Mouse (Mus musculus): ENCODE data around the gene Zmynd11. TPM values are rescaled to one million over a fixed set of nuclear protein-coding genes. Genes with fewer than 3 reads are reported as not detected.
"Not testable (repeated sequence)": the region's sequence is repeated elsewhere in the genome, so short reads cannot be mapped to it uniquely, and the experiment has no call there.

Zmynd11 gene
- polyA plus RNA-seq, 1 experiment from 2014 or later, result 137 TPM

DNA sequence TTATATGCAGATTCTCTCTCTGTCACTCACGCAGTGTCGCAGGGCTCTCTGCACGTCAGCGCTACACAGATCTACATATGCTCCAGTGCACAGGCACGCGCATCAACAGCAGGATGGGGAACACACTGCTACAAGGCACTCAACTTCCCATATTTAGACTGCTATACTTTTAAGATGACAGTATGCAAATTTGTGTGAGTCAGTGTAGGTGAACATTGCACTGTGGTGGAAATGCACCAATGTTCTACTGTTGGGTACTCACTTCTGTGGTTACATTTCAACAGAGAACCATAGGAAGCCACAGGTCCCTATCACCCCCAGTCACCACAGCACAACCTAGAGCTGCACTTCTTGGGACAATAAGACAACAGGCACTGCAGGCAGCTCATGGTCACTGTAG lies 5.1 kb downstream of the Zmynd11 start:
- no peaks in the 10 kb centered on the region for H3K27me3 ChIP-seq
- peaks cover 52% of the 10 kb centered on the region for H3K4me1 ChIP-seq
- H3K9me3 ChIP-seq, result no peaks in the 10 kb centered on the region
- no peak overlapping the region for H3K9ac ChIP-seq
- H3K4me2 ChIP-seq, result no peak overlapping the region
- WGBS, result 74% methylated on average over 6 of the region's 6 CpGs
- H3K36me3 ChIP-seq, result no peaks in the 10 kb centered on the region
- H3K4me3 ChIP-seq, result no peak overlapping the region
- no peak for ATAC-seq (ENCODE audit: borderline replicate concordance, extremely low read depth, low FRiP score, low TSS enrichment)
- 0 out of 2 replicates have a peak overlapping the region, but pooled peaks have one; percentile 4 for H3K27ac ChIP-seq

DNA sequence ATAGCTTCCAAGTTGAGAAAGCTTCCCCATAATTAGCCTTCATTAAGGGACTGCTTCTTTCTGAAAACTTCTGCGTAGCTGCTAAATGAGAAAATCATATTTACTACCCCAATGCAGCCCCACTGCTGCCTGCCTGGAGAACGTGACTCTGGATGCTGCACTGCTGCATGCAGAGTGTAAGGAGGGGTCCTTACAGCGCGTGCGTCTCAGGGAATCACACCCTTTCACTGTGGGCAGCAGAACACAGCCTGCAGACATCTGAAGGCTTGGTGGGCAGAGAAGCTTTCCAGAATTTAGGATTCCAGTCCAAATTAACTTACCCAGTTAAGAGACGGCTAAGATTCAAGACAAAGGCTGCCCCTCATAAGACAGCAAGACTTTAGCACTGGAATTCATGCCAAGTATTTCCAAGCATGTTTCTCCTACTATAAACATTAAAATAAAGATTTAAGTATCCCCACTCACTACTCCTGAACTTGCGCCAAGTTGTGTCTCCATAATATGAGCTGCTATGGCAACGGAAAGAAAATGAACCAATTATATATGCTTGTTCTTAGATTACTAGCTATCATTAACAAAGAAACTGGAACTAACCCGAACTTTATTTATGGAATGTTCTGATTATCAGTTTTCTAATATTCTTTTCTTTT lies 7.2 kb downstream of the Zmynd11 start:
- WGBS, result 39% methylated on average over 9 of the region's 9 CpGs
- peak overlapping the region; percentile 44 for H3K4me2 ChIP-seq

GRCm38 (mm10) chr13:9753706-9754105 lies 11.4 kb downstream of the Zmynd11 start:
- Histone ChIP-seq H3K27me3 (no peaks in the 10 kb centered on the region), H3K4me3 (no peak overlapping the region), H3K9ac (no peak overlapping the region), H3K4me2 (no peak overlapping the region), H3K36me3 (no peaks in the 10 kb centered on the region), H3K27ac (no peak overlapping the region), H3K4me1 (peaks cover 47% of the 10 kb centered on the region), H3K9me3 (no peaks in the 10 kb centered on the region)
- 36% methylated on average over 3 of the region's 3 CpGs for WGBS
- ATAC-seq (ENCODE audit: borderline replicate concordance, extremely low read depth, low FRiP score, low TSS enrichment), result no peak

More for the DNA sequence above, 7.2 kb downstream of the Zmynd11 start:
- peaks cover 64% of the 10 kb centered on the region for H3K4me1 ChIP-seq
- ATAC-seq (ENCODE audit: borderline replicate concordance, extremely low read depth, low FRiP score, low TSS enrichment), result peak; percentile 91
- H3K4me3 ChIP-seq, result no peak overlapping the region
- H3K36me3 ChIP-seq, result no peaks in the 10 kb centered on the region
- no peaks in the 10 kb centered on the region for H3K9me3 ChIP-seq
- H3K27ac ChIP-seq, result peak overlapping the region; percentile 88
- no peak overlapping the region for H3K9ac ChIP-seq
- H3K27me3 ChIP-seq, result no peaks in the 10 kb centered on the region

DNA sequence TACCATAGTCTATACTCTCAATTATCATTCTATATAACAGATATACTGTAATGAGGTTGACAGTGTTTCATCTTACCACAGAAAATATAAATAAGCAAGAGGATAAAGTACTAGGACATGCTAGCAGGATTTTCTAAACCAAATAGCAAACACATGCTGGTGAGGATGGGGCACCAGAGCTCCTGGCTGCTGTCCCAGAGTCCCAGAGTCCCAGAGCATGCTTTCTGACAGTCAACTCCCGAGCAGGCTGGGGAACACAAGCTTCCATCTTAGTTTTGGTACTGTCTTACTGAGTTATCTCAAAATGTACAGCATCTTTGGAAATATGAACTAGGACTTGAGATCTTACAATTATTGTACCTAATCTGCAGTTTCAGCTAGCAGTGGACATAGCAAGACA lies 14.8 kb downstream of the Zmynd11 start:
- Histone ChIP-seq H3K9ac (no peak overlapping the region), H3K4me1 (peaks cover 28% of the 10 kb centered on the region), H3K4me2 (no peak overlapping the region), H3K27ac (no peak overlapping the region), H3K4me3 (no peak overlapping the region), H3K9me3 (no peaks in the 10 kb centered on the region), H3K36me3 (no peaks in the 10 kb centered on the region), H3K27me3 (no peaks in the 10 kb centered on the region)
- no peak; the same call in 1 of the 2 replicates for ATAC-seq (ENCODE audit: borderline replicate concordance, extremely low read depth, low FRiP score, low TSS enrichment)
- WGBS, result 23% methylated on average over 1 of the region's 1 CpGs

DNA sequence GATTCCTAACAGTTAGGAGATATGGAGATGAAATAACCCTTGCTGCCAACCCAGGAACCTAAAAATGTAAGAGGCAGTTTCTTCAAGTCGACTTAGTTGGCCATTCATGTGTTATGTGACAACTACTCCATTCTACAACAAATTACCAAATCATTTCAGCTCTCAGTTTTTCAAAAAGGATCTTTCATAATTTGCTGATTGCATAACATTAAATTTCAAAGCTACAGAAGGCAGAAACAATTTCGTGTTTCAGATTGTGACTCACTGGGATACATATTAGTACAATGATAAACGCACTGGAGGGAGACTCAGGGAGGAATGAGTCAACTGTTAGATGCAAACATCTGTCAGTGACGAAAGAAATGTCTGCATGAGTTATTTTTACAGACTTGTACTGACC lies 15.3 kb downstream of the Zmynd11 start:
- H3K27ac ChIP-seq, result no peak overlapping the region
- no peak overlapping the region for H3K9ac ChIP-seq
- no peak overlapping the region for H3K4me3 ChIP-seq
- H3K9me3 ChIP-seq, result no peaks in the 10 kb centered on the region
- H3K36me3 ChIP-seq, result no peaks in the 10 kb centered on the region
- H3K4me2 ChIP-seq, result no peak overlapping the region
- H3K4me1 ChIP-seq, result peaks cover 28% of the 10 kb centered on the region
- 45% methylated on average over 4 of the region's 4 CpGs for WGBS
- no peaks in the 10 kb centered on the region for H3K27me3 ChIP-seq
- no peak for ATAC-seq (ENCODE audit: borderline replicate concordance, extremely low read depth, low FRiP score, low TSS enrichment)

DNA sequence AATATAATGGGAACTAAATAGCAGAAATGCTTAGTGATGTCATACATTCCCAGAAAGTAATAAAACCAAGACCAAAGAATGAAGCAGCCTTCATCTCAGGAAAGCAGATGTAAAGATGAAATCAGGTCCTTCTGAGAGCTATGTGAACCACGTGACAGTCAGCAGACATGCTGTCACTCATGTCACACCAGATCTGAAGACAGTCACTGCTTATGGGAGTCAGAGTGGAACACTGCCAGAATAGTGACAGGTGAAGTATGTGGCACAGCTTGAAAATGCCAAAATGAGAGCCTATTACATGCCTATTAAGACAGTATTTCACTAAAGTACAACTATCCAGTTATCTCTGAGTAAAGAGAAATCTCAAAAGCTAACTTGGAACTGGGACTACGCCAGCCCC lies 26.9 kb downstream of the Zmynd11 start:
- H3K4me3 ChIP-seq, result no peak overlapping the region
- H3K27me3 ChIP-seq, result no peaks in the 10 kb centered on the region
- ATAC-seq (ENCODE audit: borderline replicate concordance, extremely low read depth, low FRiP score, low TSS enrichment), result no peak
- 63% methylated on average over 2 of the region's 2 CpGs for WGBS
- no peaks in the 10 kb centered on the region; the same call in 1 of the 2 replicates for H3K36me3 ChIP-seq
- no peak overlapping the region for H3K9ac ChIP-seq
- no peak overlapping the region for H3K27ac ChIP-seq
- H3K4me2 ChIP-seq, result no peak overlapping the region
- peaks cover 11% of the 10 kb centered on the region; the same call in 1 of the 2 replicates for H3K4me1 ChIP-seq
- H3K9me3 ChIP-seq, result no peaks in the 10 kb centered on the region

DNA sequence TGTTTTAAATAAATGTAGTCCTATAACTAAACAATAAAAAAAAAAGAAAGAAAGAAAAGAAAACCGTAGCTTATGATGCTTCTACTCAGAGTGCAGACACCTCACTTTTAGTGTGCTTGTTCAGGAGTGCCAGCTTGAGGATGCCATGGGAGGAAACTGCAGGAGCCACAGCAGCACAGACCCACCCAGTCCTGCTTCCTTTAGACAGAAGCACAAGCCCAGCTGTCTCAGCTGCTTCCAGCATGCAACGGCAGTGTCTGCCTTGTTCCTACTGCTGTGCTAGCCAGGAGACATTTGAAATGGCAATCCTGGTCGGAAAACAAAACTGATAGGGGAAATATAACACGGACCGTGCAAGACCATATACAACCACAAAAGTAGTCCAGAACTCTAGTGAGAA lies 28.1 kb downstream of the Zmynd11 start:
- H3K36me3 ChIP-seq, result no peaks in the 10 kb centered on the region; the same call in 1 of the 2 replicates
- no peaks in the 10 kb centered on the region for H3K27me3 ChIP-seq
- 0 out of 2 replicates have a peak, but pooled peaks cover 4% of the 10 kb centered on the region for H3K4me1 ChIP-seq
- H3K27ac ChIP-seq, result no peak overlapping the region
- WGBS, result 71% methylated on average over 5 of the region's 5 CpGs
- H3K4me2 ChIP-seq, result no peak overlapping the region
- ATAC-seq (ENCODE audit: borderline replicate concordance, extremely low read depth, low FRiP score, low TSS enrichment), result no peak
- H3K4me3 ChIP-seq, result no peak overlapping the region
- no peak overlapping the region for H3K9ac ChIP-seq
- H3K9me3 ChIP-seq, result no peaks in the 10 kb centered on the region

GRCm38 (mm10) chr13:9732262-9732661 lies 32.9 kb downstream of the Zmynd11 start:
- ATAC-seq (ENCODE audit: borderline replicate concordance, extremely low read depth, low FRiP score, low TSS enrichment); H3K27ac ChIP-seq; H3K4me2 ChIP-seq; H3K27me3 ChIP-seq; H3K9me3 ChIP-seq; H3K4me1 ChIP-seq; H3K4me3 ChIP-seq; H3K9ac ChIP-seq; H3K36me3 ChIP-seq: not testable (repeated sequence)
- WGBS, result 94% methylated on average over 4 of the region's 5 CpGs

DNA sequence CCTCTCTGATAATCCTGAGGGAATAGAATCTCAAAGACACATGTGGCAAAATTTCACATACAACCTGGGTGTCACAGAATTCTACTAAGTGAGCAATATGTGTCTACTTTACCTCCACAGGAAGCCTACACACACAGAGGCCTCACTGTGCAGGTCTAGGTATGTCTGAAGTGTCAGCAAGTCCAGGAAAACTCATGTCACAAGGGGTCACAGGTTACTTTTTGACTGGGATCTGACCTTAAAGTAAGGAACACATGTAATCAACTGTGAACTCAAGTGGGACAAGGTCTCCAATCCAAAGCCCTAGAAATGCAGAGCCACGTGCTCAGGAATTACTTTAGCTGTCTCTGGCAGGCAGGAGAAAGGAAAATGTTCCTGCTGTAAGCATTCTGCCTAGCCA lies 36.1 kb downstream of the Zmynd11 start:
- Histone ChIP-seq H3K27ac (no peak overlapping the region), H3K4me1 (no peaks in the 10 kb centered on the region), H3K4me3 (no peak overlapping the region), H3K4me2 (no peak overlapping the region), H3K9ac (no peak overlapping the region), H3K36me3 (peaks cover 14% of the 10 kb centered on the region), H3K27me3 (no peaks in the 10 kb centered on the region), H3K9me3 (no peaks in the 10 kb centered on the region)
- 38% methylated on average over 1 of the region's 1 CpGs for WGBS
- ATAC-seq (ENCODE audit: borderline replicate concordance, extremely low read depth, low FRiP score, low TSS enrichment), result no peak

GRCm38 (mm10) chr13:9715224-9715623 lies 49.9 kb downstream of the Zmynd11 start:
- Histone ChIP-seq H3K27me3 (no peaks in the 10 kb centered on the region), H3K36me3 (peaks cover 8% of the 10 kb centered on the region), H3K4me1 (no peaks in the 10 kb centered on the region), H3K9ac (no peak overlapping the region), H3K4me3 (no peak overlapping the region), H3K27ac (no peak overlapping the region), H3K9me3 (no peaks in the 10 kb centered on the region), H3K4me2 (no peak overlapping the region)
- no peak for ATAC-seq (ENCODE audit: borderline replicate concordance, extremely low read depth, low FRiP score, low TSS enrichment)
- WGBS, result 79% methylated on average over 1 of the region's 1 CpGs

- Histone ChIP-seq H3K27me3 (no peaks in the 10 kb centered on the region), H3K4me1 (no peaks in the 10 kb centered on the region), H3K9ac (no peak overlapping the region), H3K27ac (no peak overlapping the region), H3K4me3 (no peak overlapping the region), H3K9me3 (no peaks in the 10 kb centered on the region), H3K36me3 (no peaks in the 10 kb centered on the region), H3K4me2 (no peak overlapping the region)
- WGBS, result 80% methylated on average over 6 of the region's 6 CpGs
- no peak for ATAC-seq (ENCODE audit: borderline replicate concordance, extremely low read depth, low FRiP score, low TSS enrichment)
Observed at GRCm38 (mm10) chr13:9713462-9714134, 51.5 kb downstream of the Zmynd11 start.

DNA sequence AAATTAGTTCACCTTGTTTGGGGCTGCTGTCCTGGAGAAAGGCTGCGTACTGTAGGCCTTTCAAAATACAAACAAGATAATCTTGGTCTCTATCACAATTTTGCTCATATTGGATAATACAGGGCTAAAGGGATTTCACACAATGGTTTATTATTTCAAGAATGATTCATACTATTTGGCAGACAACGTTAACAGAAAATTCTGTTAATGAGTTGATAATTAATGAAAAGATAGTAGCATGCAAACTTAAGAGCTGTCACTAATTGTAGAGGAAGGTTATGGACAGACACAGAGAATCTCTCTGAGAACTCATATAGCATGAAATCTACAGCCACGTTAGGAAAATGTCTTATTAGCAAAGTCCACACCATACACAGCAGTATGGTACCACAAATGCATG lies 52.2 kb downstream of the Zmynd11 start:
- Histone ChIP-seq H3K4me2 (no peak overlapping the region), H3K9me3 (no peaks in the 10 kb centered on the region), H3K9ac (no peak overlapping the region), H3K36me3 (no peaks in the 10 kb centered on the region; the same call in 1 of the 2 replicates), H3K4me1 (no peaks in the 10 kb centered on the region), H3K27ac (no peak overlapping the region), H3K4me3 (no peak overlapping the region), H3K27me3 (no peaks in the 10 kb centered on the region)
- WGBS, result 85% methylated on average over 3 of the region's 3 CpGs
- ATAC-seq (ENCODE audit: borderline replicate concordance, extremely low read depth, low FRiP score, low TSS enrichment), result no peak
